Mouse (Mus musculus): ENCODE measurements around the gene Sarnp. TPM values are rescaled to one million over a fixed set of nuclear protein-coding genes. Genes with fewer than 3 reads are reported as not detected.
A peak's percentile ranks its signal among the peaks of the same experiment; 100 is the strongest.
"Not testable (repeated sequence)": the region's sequence is repeated elsewhere in the genome, so short reads cannot be mapped to it uniquely, and the experiment has no call there.

Sarnp gene
- polyA plus RNA-seq, 1 experiment from 2014 or later = 214 TPM

DNA sequence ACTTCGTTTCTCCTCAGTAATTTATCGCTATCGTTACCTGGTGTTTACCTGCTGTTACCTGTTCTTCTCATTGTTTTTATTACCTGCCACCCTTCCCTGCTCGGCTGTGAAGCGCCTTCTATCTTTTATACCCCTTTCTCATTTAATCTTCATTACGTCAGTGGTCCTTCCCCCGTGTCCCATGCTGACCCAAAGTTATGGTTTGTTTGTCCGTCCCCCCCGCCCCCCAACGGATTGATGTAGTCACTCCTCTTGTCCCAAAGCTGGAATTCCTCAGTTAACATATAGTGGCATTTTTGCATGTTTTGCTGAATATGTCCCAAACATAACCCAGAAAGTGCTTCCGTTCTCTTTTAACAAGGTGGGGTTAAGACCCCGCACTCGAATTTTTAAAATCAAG lies 5.0 kb downstream of the Sarnp start:
- peaks cover 16% of the 10 kb centered on the region for H3K4me1 ChIP-seq
- 0 out of 2 replicates have a peak overlapping the region, but pooled peaks have one; percentile 25 for H3K27ac ChIP-seq
- WGBS = 2% methylated on average over 13 of the region's 13 CpGs
- peaks cover 35% of the 10 kb centered on the region for H3K36me3 ChIP-seq
- H3K9me3 ChIP-seq = no peaks in the 10 kb centered on the region
- peak; percentile 9; the same call in 1 of the 2 replicates for ATAC-seq (ENCODE audit: borderline replicate concordance, extremely low read depth, low FRiP score, low TSS enrichment)
- peak overlapping the region; percentile 79 for H3K9ac ChIP-seq
- H3K27me3 ChIP-seq = no peaks in the 10 kb centered on the region
- H3K4me2 ChIP-seq = peak overlapping the region; percentile 66
- H3K4me3 ChIP-seq = peak overlapping the region; percentile 70

DNA sequence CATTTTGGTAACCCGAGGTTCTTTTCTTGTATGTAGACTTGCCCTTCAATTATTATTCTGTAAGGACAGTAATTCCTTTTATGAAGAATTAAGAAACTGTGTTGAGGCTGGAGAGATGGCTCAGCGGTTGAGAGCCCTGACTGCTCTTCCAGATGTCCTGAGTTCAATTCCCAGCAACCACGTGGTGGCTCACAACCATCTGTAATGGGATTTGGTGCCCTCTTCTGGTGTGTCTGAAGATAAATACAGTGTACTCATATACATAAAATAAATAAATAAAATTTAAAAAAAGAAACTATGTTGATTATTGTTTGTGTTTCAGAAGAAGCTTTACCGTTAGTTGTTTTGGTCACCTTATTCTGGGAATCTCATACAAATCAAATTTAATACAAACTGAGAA lies 6.0 kb downstream of the Sarnp start:
- Histone ChIP-seq H3K4me2 (peak overlapping the region; percentile 66), H3K4me3 (peak overlapping the region; percentile 70), H3K4me1 (peaks cover 16% of the 10 kb centered on the region), H3K36me3 (peaks cover 30% of the 10 kb centered on the region)
- H3K27ac ChIP-seq; H3K27me3 ChIP-seq; ATAC-seq (ENCODE audit: borderline replicate concordance, extremely low read depth, low FRiP score, low TSS enrichment); H3K9me3 ChIP-seq; H3K9ac ChIP-seq: not testable (repeated sequence)
- 75% methylated on average over 4 of the region's 4 CpGs for WGBS

GRCm38 (mm10) chr10:128823821-128824220 lies 6.7 kb downstream of the Sarnp start:
- ATAC-seq (ENCODE audit: borderline replicate concordance, extremely low read depth, low FRiP score, low TSS enrichment) = no peak
- Histone ChIP-seq H3K27ac (no peak overlapping the region), H3K27me3 (no peaks in the 10 kb centered on the region), H3K4me1 (peaks cover 16% of the 10 kb centered on the region), H3K9ac (no peak overlapping the region), H3K4me2 (no peak overlapping the region), H3K4me3 (no peak overlapping the region), H3K9me3 (no peaks in the 10 kb centered on the region), H3K36me3 (peaks cover 25% of the 10 kb centered on the region)
- WGBS = 93% methylated on average over 9 of the region's 9 CpGs

DNA sequence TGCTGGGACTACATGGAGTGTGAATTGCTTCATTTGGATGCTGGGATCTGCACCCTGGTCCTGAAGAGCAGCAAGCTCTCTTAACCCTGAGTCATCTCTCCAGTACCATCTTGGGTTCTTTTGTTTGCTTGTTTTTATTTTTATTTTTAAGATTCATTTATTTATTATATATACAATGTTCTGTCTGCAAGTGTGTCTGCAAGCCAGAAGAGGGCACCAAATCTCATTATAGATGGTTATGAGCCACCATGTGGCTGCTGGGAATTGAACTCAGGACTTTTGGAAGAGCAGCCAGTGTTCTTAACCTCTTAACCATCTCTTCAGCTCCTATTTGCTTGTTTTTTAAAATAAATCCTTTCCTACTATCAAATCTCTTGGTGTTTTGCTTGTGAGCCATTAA lies 20.3 kb downstream of the Sarnp start:
- no peak overlapping the region for H3K27ac ChIP-seq
- ATAC-seq (ENCODE audit: borderline replicate concordance, extremely low read depth, low FRiP score, low TSS enrichment) = no peak
- H3K4me3 ChIP-seq = no peak overlapping the region
- H3K4me2 ChIP-seq = no peak overlapping the region
- H3K9me3 ChIP-seq = no peaks in the 10 kb centered on the region
- H3K27me3 ChIP-seq = no peaks in the 10 kb centered on the region
- H3K36me3 ChIP-seq = peaks cover 68% of the 10 kb centered on the region
- H3K4me1 ChIP-seq = no peaks in the 10 kb centered on the region
- H3K9ac ChIP-seq = no peak overlapping the region

DNA sequence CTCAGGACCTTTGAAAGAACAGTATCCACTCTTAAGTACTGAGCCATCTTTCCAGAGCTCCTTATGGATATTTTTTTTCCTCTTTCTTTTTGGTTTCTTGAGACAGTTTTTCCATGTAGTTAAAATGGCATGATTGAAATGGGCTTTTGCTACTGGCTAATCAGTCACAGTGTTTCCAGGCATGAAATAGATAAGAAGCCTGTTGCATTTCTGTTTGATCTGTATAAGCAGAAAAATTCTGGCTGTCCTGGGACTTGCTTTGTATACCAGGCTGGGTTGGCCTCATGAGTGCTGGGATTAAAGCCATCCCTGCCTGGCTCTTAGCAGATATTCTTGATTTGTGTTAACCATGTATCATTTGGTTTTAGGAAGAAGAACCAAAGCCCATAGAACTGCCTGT lies 22.3 kb downstream of the Sarnp start:
- no peak overlapping the region for H3K9ac ChIP-seq
- H3K27me3 ChIP-seq = no peaks in the 10 kb centered on the region
- H3K4me2 ChIP-seq = no peak overlapping the region
- H3K27ac ChIP-seq = no peak overlapping the region
- H3K4me1 ChIP-seq = no peaks in the 10 kb centered on the region
- peaks cover 67% of the 10 kb centered on the region for H3K36me3 ChIP-seq
- no peak overlapping the region for H3K4me3 ChIP-seq
- H3K9me3 ChIP-seq = no peaks in the 10 kb centered on the region
- no peak for ATAC-seq (ENCODE audit: borderline replicate concordance, extremely low read depth, low FRiP score, low TSS enrichment)

DNA sequence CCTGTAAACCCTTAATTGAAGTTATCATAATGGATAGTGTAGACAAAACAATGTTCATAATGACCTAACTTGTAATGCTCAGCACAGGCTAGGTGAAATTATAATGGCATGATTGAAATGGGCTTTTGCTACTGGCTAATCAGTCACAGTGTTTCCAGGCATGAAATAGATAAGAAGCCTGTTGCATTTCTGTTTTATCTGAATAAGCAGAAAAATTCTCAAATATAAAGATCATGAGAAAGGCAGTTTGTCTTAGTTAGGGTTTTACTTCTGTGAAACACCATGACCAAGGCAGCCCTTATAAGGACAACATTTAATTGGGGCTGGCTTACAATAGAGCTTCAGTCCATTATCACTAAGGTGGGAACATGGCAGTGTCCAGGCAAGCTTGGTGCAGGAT lies 23.5 kb downstream of the Sarnp start:
- no peak for ATAC-seq (ENCODE audit: borderline replicate concordance, extremely low read depth, low FRiP score, low TSS enrichment)
- no peak overlapping the region for H3K4me2 ChIP-seq
- H3K9ac ChIP-seq = no peak overlapping the region
- H3K4me1 ChIP-seq = no peaks in the 10 kb centered on the region
- H3K4me3 ChIP-seq = no peak overlapping the region
- no peak overlapping the region for H3K27ac ChIP-seq
- H3K27me3 ChIP-seq = no peaks in the 10 kb centered on the region
- H3K36me3 ChIP-seq = peaks cover 61% of the 10 kb centered on the region
- no peaks in the 10 kb centered on the region for H3K9me3 ChIP-seq

DNA sequence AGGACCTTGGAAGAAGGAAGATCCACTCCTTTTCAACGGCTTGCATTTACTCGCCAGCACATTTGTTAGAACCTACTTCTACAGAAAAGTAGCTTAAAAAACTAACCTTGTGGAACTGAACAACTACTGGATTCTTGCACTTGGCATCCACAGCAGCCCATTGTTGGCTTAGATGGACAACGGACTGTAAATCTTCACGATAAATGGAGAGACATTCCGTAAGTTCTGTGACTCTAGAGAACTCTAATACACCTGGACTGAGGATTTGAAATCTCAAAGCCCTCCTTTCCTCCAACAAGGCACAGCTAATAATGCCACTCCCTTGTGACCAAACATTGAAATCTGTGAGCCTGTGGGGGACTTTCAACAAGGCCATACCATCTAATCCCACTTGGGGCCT lies 26.1 kb downstream of the Sarnp start:
- WGBS = 92% methylated on average over 5 of the region's 5 CpGs
- Histone ChIP-seq H3K27me3 (no peaks in the 10 kb centered on the region), H3K9me3 (no peaks in the 10 kb centered on the region), H3K9ac (no peak overlapping the region), H3K27ac (no peak overlapping the region), H3K4me3 (no peak overlapping the region), H3K4me2 (no peak overlapping the region), H3K4me1 (no peaks in the 10 kb centered on the region), H3K36me3 (peaks cover 57% of the 10 kb centered on the region)
- ATAC-seq (ENCODE audit: borderline replicate concordance, extremely low read depth, low FRiP score, low TSS enrichment) = no peak

DNA sequence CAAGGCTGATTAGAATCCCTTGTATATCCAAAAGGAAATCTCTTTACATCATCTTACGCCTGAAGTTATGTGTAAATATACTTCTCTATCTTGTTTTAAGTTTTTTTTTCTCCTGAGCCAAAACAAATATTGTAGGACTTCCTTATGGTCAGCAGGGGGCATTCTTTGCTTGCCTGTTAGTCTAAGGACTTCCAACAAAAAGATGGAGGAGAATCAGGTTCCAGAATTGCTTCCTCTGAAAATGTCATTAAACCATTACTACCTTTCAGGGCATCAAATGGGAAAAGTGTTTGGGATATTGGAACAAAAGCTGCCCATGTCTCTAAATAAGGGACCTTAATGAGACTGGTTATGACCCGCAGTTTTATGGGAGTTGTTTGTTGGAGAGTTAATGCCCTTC lies 28.4 kb downstream of the Sarnp start:
- Histone ChIP-seq H3K36me3 (peaks cover 64% of the 10 kb centered on the region), H3K4me1 (no peaks in the 10 kb centered on the region)

DNA sequence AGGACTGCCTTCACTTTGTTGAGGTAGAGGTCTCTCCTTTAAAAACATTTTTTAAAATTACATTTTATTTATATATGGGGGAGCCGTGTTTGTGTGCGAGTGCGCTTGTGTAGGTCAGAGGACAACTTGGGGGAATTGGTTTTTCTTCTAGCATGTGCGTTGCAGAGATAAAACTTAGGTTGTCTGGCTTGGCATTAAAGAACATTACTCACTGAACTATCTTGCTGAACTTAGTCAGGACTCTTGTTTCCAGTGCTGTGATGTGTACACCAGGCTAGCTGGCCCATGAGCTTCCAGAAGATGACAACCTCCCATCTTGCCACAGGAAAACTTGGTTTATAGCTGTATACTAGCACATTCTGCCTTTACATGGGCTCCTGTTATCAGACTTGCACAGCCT lies 29.5 kb downstream of the Sarnp start:
- H3K36me3 ChIP-seq = peaks cover 57% of the 10 kb centered on the region
- H3K4me2 ChIP-seq = no peak overlapping the region
- H3K4me3 ChIP-seq = no peak overlapping the region
- no peak overlapping the region for H3K27ac ChIP-seq
- WGBS = 93% methylated on average over 4 of the region's 4 CpGs
- no peaks in the 10 kb centered on the region for H3K27me3 ChIP-seq
- H3K9ac ChIP-seq = no peak overlapping the region
- no peaks in the 10 kb centered on the region for H3K4me1 ChIP-seq
- ATAC-seq (ENCODE audit: borderline replicate concordance, extremely low read depth, low FRiP score, low TSS enrichment) = no peak
- no peaks in the 10 kb centered on the region for H3K9me3 ChIP-seq

More for the DNA sequence above, 28.4 kb downstream of the Sarnp start:
- H3K4me2 ChIP-seq = no peak overlapping the region
- H3K9me3 ChIP-seq = no peaks in the 10 kb centered on the region
- H3K4me3 ChIP-seq = no peak overlapping the region
- ATAC-seq (ENCODE audit: borderline replicate concordance, extremely low read depth, low FRiP score, low TSS enrichment) = no peak
- 62% methylated on average over 2 of the region's 2 CpGs for WGBS
- no peaks in the 10 kb centered on the region for H3K27me3 ChIP-seq
- no peak overlapping the region for H3K9ac ChIP-seq
- H3K27ac ChIP-seq = no peak overlapping the region

DNA sequence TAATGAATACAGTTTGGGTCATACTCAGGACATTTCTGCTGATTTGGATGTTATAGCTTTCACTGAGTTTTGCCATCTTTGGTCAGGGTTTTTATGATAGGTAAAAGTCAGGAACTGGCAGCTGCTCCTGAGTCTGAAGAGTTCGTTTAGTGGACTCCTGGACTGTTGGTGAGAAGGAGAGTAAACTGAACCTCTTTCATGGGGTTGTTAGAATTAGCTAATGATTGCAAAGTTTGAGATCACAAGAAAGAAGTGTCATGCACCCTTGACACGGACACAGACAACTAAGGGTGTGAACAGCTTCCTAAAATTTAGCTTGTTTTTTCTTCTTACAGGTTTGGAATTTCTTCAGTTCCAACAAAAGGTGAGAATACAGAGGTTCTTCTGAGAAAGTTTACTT lies 31.3 kb downstream of the Sarnp start:
- Histone ChIP-seq H3K9me3 (no peaks in the 10 kb centered on the region), H3K36me3 (peaks cover 46% of the 10 kb centered on the region), H3K27me3 (no peaks in the 10 kb centered on the region), H3K9ac (no peak overlapping the region), H3K4me1 (no peaks in the 10 kb centered on the region), H3K4me3 (no peak overlapping the region), H3K27ac (no peak overlapping the region), H3K4me2 (no peak overlapping the region)
- WGBS = 70% methylated on average over 2 of the region's 2 CpGs
- no peak for ATAC-seq (ENCODE audit: borderline replicate concordance, extremely low read depth, low FRiP score, low TSS enrichment)

GRCm38 (mm10) chr10:128850339-128850738 lies 33.2 kb downstream of the Sarnp start:
- Histone ChIP-seq H3K27me3 (no peaks in the 10 kb centered on the region), H3K4me2 (no peak overlapping the region), H3K9ac (no peak overlapping the region), H3K4me3 (no peak overlapping the region), H3K9me3 (no peaks in the 10 kb centered on the region), H3K36me3 (peaks cover 46% of the 10 kb centered on the region), H3K4me1 (no peaks in the 10 kb centered on the region), H3K27ac (no peak overlapping the region)
- no peak for ATAC-seq (ENCODE audit: borderline replicate concordance, extremely low read depth, low FRiP score, low TSS enrichment)
- 72% methylated on average over 3 of the region's 3 CpGs for WGBS

- Histone ChIP-seq H3K27me3 (no peaks in the 10 kb centered on the region), H3K4me2 (no peak overlapping the region), H3K36me3 (peaks cover 51% of the 10 kb centered on the region), H3K4me1 (no peaks in the 10 kb centered on the region), H3K9ac (no peak overlapping the region), H3K4me3 (no peak overlapping the region), H3K27ac (no peak overlapping the region), H3K9me3 (no peaks in the 10 kb centered on the region)
- no peak for ATAC-seq (ENCODE audit: borderline replicate concordance, extremely low read depth, low FRiP score, low TSS enrichment)
These were observed 44.0 kb downstream of the Sarnp start for GRCm38 (mm10) chr10:128861176-128861575.

DNA sequence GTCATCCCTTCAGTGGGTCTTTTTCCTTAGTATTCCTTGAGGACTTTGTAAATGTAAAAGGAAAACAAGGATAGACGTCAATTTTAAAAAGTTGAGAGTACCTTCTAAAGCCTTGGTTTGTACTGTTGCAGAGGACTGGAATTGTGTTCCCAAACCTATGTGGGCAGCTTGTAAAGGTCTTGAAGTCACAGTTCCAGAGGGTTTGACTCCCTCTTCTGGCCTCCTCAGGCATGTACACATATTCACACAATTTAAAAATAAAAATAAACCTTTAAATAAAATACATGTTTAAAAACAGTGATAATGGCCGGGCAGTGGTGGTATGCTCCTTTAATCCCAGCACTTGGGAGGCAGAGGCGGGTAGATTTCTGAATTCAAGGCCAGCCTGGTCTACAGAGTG lies 48.9 kb downstream of the Sarnp start:
- 77% methylated on average over 3 of the region's 3 CpGs for WGBS

More for the DNA sequence above, 48.9 kb downstream of the Sarnp start:
- Histone ChIP-seq H3K27me3 (no peaks in the 10 kb centered on the region), H3K9me3 (no peaks in the 10 kb centered on the region), H3K36me3 (peaks cover 46% of the 10 kb centered on the region; the same call in 1 of the 2 replicates), H3K9ac (no peak overlapping the region), H3K4me1 (no peaks in the 10 kb centered on the region), H3K4me2 (no peak overlapping the region), H3K27ac (no peak overlapping the region), H3K4me3 (no peak overlapping the region)
- no peak for ATAC-seq (ENCODE audit: borderline replicate concordance, extremely low read depth, low FRiP score, low TSS enrichment)

Data from lung, embryonic 15.5 days (tissue).